Mouse (Mus musculus) CH12.LX (cell line): ENCODE data around the gene Cmtm8. TPM values are rescaled to one million over a fixed set of nuclear protein-coding genes. Genes with fewer than 3 reads are reported as not detected.

Experiments
- DNase-seq: peaks from one replicate; pipeline ENCODE4 v3.0.0-alpha.2; 2013; ENCODE audit errors: extremely low read depth
- H3K27ac ChIP-seq: 2 replicates; pipeline ENCODE4 v1.5.1; 2012; ENCODE audit warnings: low read depth, mild to moderate bottlenecking, control low read depth, moderate library complexity; ENCODE audit not compliant: insufficient read depth
- H3K27me3 ChIP-seq: replicated peaks from 2 replicates; pipeline ENCODE3; 2012; ENCODE audit warnings: inconsistent platforms
- H3K36me3 ChIP-seq, 2 experiments: replicated peaks in 1 of 2; 2 replicates each; pipeline versions ENCODE3 to v1.6.1; 2012; ENCODE audit warnings: inconsistent platforms in 1 of 2, low read length in 1 of 2, mild to moderate bottlenecking in 1 of 2, mixed read lengths in 1 of 2, moderate library complexity in 1 of 2; ENCODE audit not compliant: control insufficient read depth in 1 of 2, insufficient read depth in 1 of 2
- H3K4me1 ChIP-seq, 2 experiments: 2 replicates each; pipeline ENCODE4 v1.6.1; 2012; ENCODE audit warnings: inconsistent platforms in 1 of 2, moderate library complexity in 1 of 2; ENCODE audit not compliant: insufficient read depth in 2 of 2, control insufficient read depth in 1 of 2
- H3K4me2 ChIP-seq: 2 replicates; pipeline ENCODE4 v1.6.1; 2012; ENCODE audit warnings: low read depth, mild to moderate bottlenecking, control low read depth; ENCODE audit not compliant: poor library complexity, insufficient read depth, severe bottlenecking
- H3K4me3 ChIP-seq, 3 experiments: fragments of 150-350 bp in 1 of 3; sonication (generic) in 1 of 3; replicated peaks in 1 of 3; 2 replicates each; pipeline versions ENCODE3 to v1.5.1; 2011 to 2012; ENCODE audit warnings: low read depth in 2 of 3, low read length in 2 of 3, mild to moderate bottlenecking in 2 of 3, moderate library complexity in 2 of 3, control low read depth in 1 of 3, improper control_type of control experiment in 1 of 3, inconsistent platforms in 1 of 3, mixed read lengths in 1 of 3; ENCODE audit not compliant: poor library complexity in 1 of 3
- H3K79me2 ChIP-seq: replicated peaks from 2 replicates; pipeline ENCODE4 v1.6.1; 2012; ENCODE audit warnings: mild to moderate bottlenecking, moderate library complexity; ENCODE audit not compliant: control insufficient read depth, poor library complexity, insufficient read depth, severe bottlenecking; ENCODE audit errors: extremely low read depth
- H3K9ac ChIP-seq: 2 replicates; pipeline ENCODE4 v1.6.1; 2012; ENCODE audit warnings: low read depth, mild to moderate bottlenecking, control low read depth, moderate library complexity; ENCODE audit not compliant: insufficient read depth
- H3K9me3 ChIP-seq: replicated peaks from 2 replicates; pipeline ENCODE3; 2012; ENCODE audit warnings: low read length, inconsistent platforms, mixed read lengths
- CTCF ChIP-seq, 2 experiments: IDR thresholded peaks in 1 of 2; conservative IDR thresholded peaks in 1 of 2; 2 replicates each; pipeline ENCODE4 v1.5.1; 2011 to 2012; ENCODE audit warnings: low read depth in 2 of 2, low read length in 2 of 2, improper control_type of control experiment in 1 of 2, inconsistent platforms in 1 of 2, mild to moderate bottlenecking in 1 of 2, moderate library complexity in 1 of 2
- E2F4 ChIP-seq: IDR thresholded peaks from 2 replicates; pipeline ENCODE4 v1.6.1; 2011; ENCODE audit warnings: low read depth, low read length, improper control_type of control experiment; ENCODE audit not compliant: insufficient replicate concordance
- ELF1 ChIP-seq: IDR thresholded peaks from 2 replicates; pipeline ENCODE4 v1.6.1; 2014; ENCODE audit warnings: low read depth, mild to moderate bottlenecking, inconsistent platforms, low read length, improper control_type of control experiment
- EP300 ChIP-seq: IDR thresholded peaks from 2 replicates; pipeline ENCODE4 v1.6.1; 2011; ENCODE audit warnings: low read length, improper control_type of control experiment
- GABPA ChIP-seq: IDR thresholded peaks from 2 replicates; pipeline ENCODE4 v1.6.1; 2012; ENCODE audit warnings: low read depth, low read length, improper control_type of control experiment, inconsistent platforms; ENCODE audit not compliant: insufficient replicate concordance
- HCFC1 ChIP-seq: IDR thresholded peaks from 2 replicates; pipeline ENCODE4 v1.6.1; 2012; ENCODE audit warnings: low read depth, mild to moderate bottlenecking, inconsistent platforms, low read length, improper control_type of control experiment
- JUN ChIP-seq: IDR thresholded peaks from 2 replicates; pipeline ENCODE4 v1.6.1; 2011; ENCODE audit warnings: low read depth, mild to moderate bottlenecking, low read length, improper control_type of control experiment, moderate library complexity; ENCODE audit not compliant: insufficient read depth
- JUND ChIP-seq: conservative IDR thresholded peaks from 2 replicates; pipeline ENCODE4 v1.6.1; 2011; ENCODE audit warnings: low read depth, low read length, improper control_type of control experiment
- MAFK ChIP-seq: IDR thresholded peaks from 2 replicates; pipeline ENCODE4 v1.6.1; 2011; ENCODE audit warnings: low read length, improper control_type of control experiment; ENCODE audit not compliant: insufficient replicate concordance
- MEF2A ChIP-seq: IDR thresholded peaks from 2 replicates; pipeline ENCODE4 v1.6.1; 2014; ENCODE audit warnings: low read depth, mild to moderate bottlenecking, inconsistent platforms, low read length, improper control_type of control experiment, borderline replicate concordance
- NELFE ChIP-seq: IDR thresholded peaks from 2 replicates; pipeline ENCODE4 v1.6.1; 2011; ENCODE audit warnings: low read depth, low read length, improper control_type of control experiment
- NRF1 ChIP-seq: IDR thresholded peaks from 2 replicates; pipeline ENCODE4 v1.6.1; 2014; ENCODE audit warnings: low read depth, mild to moderate bottlenecking, inconsistent platforms, low read length, improper control_type of control experiment, moderate library complexity
- POLR2A ChIP-seq: IDR thresholded peaks from 2 replicates; pipeline ENCODE4 v1.6.1; 2011; ENCODE audit warnings: low read depth, mild to moderate bottlenecking, improper control_type of control experiment, low read length
- POLR2AphosphoS2 ChIP-seq: IDR thresholded peaks from 2 replicates; pipeline ENCODE4 v1.6.1; 2011; ENCODE audit warnings: low read depth, low read length, improper control_type of control experiment
- RCOR1 ChIP-seq: conservative IDR thresholded peaks from 2 replicates; pipeline ENCODE4 v1.6.1; 2012; ENCODE audit warnings: low read depth, mild to moderate bottlenecking, inconsistent platforms, low read length, improper control_type of control experiment
- SIN3A ChIP-seq: IDR thresholded peaks from 2 replicates; pipeline ENCODE4 v1.6.1; 2012; ENCODE audit warnings: low read length, improper control_type of control experiment, inconsistent platforms
- TBP ChIP-seq: conservative IDR thresholded peaks from 2 replicates; pipeline ENCODE4 v1.6.1; 2011; ENCODE audit warnings: low read depth, low read length, improper control_type of control experiment
- UBTF ChIP-seq: IDR thresholded peaks from 2 replicates; pipeline ENCODE4 v1.6.1; 2012; ENCODE audit warnings: low read depth, mild to moderate bottlenecking, inconsistent platforms, low read length, improper control_type of control experiment, moderate library complexity
- ZKSCAN1 ChIP-seq: IDR thresholded peaks from 2 replicates; pipeline ENCODE4 v1.6.1; 2012; ENCODE audit warnings: low read depth, inconsistent platforms, low read length, improper control_type of control experiment, borderline replicate concordance
- ZMIZ1 ChIP-seq: IDR thresholded peaks from 2 replicates; pipeline ENCODE4 v1.6.1; 2012; ENCODE audit warnings: low read depth, mild to moderate bottlenecking, inconsistent platforms, low read length, improper control_type of control experiment
- dilution Hi-C: fragments of 300-500 bp; cut with MboI; formaldehyde crosslinking; loops from 2 replicates; pipeline ENCODE4 v1.14.3; 2020; ENCODE audit warnings: low sequenced_read_pairs; ENCODE audit not compliant: extremely low pct_unique_long_range_greater_than_20kb, extremely low pct_ligation_motif_present
- in situ Hi-C: fragments of 300-500 bp; cut with MboI; formaldehyde crosslinking; loops from 3 replicates; pipeline ENCODE4 v1.14.3; 2019; ENCODE audit warnings: low sequenced_read_pairs, low pct_ligation_motif_present, low pct_unique_long_range_greater_than_20kb, mixed read lengths
- polyA plus RNA-seq: library from polyadenylated mRNA; unstranded; fragments of >175 nt; gene quantifications from 2 replicates; pipeline ENCODE4 v1.2.1, GENCODE M21; 2012; ENCODE audit warnings: low read depth; ENCODE audit not compliant: insufficient read length
- total RNA-seq, 2 experiments: library from RNA; depleted of rRNA; stranded (reverse); fragments of 300-350 nt in 1 of 2; fragments of >200 nt in 1 of 2; gene quantifications; 2 replicates each; pipeline ENCODE4 v1.2.3; 2012 to 2014

Gene Cmtm8
- total and polyA plus RNA-seq, 3 experiments, result 1.6 to 4.1 (median 2.7) TPM

- in situ Hi-C loops (no loop called here), dilution Hi-C loops (no loop called here)
- Histone ChIP-seq H3K9ac (no peak overlapping the region), H3K36me3 (no peaks in the 10 kb centered on the region), H3K27ac (no peak overlapping the region), H3K79me2 (no peaks in the 10 kb centered on the region), H3K4me2 (no peak overlapping the region), H3K4me3 (no peak overlapping the region), H3K27me3 (no peaks in the 10 kb centered on the region), H3K9me3 (peaks cover 2% of the 10 kb centered on the region), H3K4me1 (peaks cover 4 to 37% of the 10 kb centered on the region in 2 experiments)
- DNase-seq, result no peak
- TF ChIP-seq CTCF (conservative IDR thresholded peaks at IDR 0.05 in 1 of 2, IDR thresholded peaks at IDR 0.05 in 1 of 2; ENCODE audit: low read depth in 2 of 2, low read length in 2 of 2), result no peak
- TF ChIP-seq ZKSCAN1, result no peak
- no peak for TF ChIP-seq JUND
- TF ChIP-seq NELFE, result no peak
- TF ChIP-seq TBP, result no peak
- no peak for TF ChIP-seq GABPA
Measured at GRCm38 (mm10) chr9:114827242-114827852, 16.6 kb downstream of the Cmtm8 start.

- DNase-seq, result no peak
- Histone ChIP-seq H3K79me2 (no peaks in the 10 kb centered on the region), H3K36me3 (no peaks in the 10 kb centered on the region), H3K27ac (no peak overlapping the region), H3K9ac (no peak overlapping the region), H3K4me3 (no peak overlapping the region), H3K4me2 (no peak overlapping the region), H3K9me3 (peaks cover 2% of the 10 kb centered on the region), H3K4me1 (peaks cover 4 to 36% of the 10 kb centered on the region in 2 experiments), H3K27me3 (no peaks in the 10 kb centered on the region)
- dilution Hi-C loops (no loop called here), in situ Hi-C loops (no loop called here)
- TF ChIP-seq HCFC1 (no peak), SIN3A (no peak), MAFK (no peak)
Measured at GRCm38 (mm10) chr9:114824166-114824565, 19.8 kb downstream of the Cmtm8 start.

DNA sequence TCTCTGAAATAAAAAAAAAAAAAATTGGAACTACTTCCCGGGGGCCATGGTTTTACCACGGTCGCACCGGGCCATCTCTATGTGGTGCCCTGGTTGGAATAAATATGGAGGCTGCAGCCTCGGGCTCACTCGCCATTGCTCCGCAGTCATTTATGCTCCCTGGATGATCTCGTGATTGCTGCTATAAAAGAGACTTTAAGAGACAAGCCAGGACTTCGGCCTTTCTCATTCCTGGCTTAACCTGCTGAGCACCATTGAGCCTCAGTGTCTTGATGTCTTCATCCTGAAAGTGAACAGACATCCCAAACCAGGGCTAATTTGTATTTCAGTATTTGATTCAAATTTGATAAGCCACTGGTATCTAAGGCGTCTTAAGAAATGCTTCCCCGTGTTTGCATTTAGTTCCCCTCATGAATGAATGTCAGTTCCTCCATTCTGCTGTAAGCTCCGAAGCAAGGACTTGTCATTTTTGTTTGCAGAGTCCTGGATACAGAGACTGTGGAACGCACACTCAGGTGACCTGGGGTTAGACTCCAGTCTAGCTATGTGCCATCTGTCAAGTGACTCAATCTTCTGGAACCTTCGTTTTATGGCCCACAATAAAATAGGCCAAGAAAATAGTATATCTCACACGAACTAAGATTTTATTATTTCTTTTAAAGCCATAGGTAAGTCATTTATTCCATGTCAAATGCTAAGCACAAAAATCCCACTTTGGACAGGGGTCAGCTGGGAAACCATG is 22.2 kb downstream of the Cmtm8 start:
- dilution Hi-C loops, result no loop called here
- Histone ChIP-seq H3K9me3 (no peaks in the 10 kb centered on the region), H3K4me2 (no peak overlapping the region), H3K27me3 (no peaks in the 10 kb centered on the region), H3K27ac (no peak overlapping the region), H3K36me3 (no peaks in the 10 kb centered on the region), H3K4me3 (no peak overlapping the region), H3K79me2 (no peaks in the 10 kb centered on the region), H3K9ac (no peak overlapping the region), H3K4me1 (peaks cover 0 to 26% of the 10 kb centered on the region in 2 experiments; a peak in 3 of 4 replicates)
- TF ChIP-seq ZMIZ1 (no peak), MEF2A (no peak), JUN (no peak), JUND (no peak), NRF1 (no peak), HCFC1 (no peak), EP300 (no peak), ELF1 (no peak), UBTF (no peak), CTCF (conservative IDR thresholded peaks at IDR 0.05 in 1 of 2, IDR thresholded peaks at IDR 0.05 in 1 of 2; ENCODE audit: low read depth in 2 of 2, low read length in 2 of 2) (no peak), GABPA (no peak), POLR2AphosphoS2 (no peak), RCOR1 (no peak), POLR2A (no peak), E2F4 (no peak)
- no peak for DNase-seq
- in situ Hi-C loops, result no loop called here
